Mouse (Mus musculus): ENCODE data around the gene Irak4.

Irak4 gene

GRCm38 (mm10) chr15:94558895-94559656 lies 15.6 kb downstream of the Irak4 start:
- WGBS: 89% methylated on average over 17 of the region's 17 CpGs

DNA sequence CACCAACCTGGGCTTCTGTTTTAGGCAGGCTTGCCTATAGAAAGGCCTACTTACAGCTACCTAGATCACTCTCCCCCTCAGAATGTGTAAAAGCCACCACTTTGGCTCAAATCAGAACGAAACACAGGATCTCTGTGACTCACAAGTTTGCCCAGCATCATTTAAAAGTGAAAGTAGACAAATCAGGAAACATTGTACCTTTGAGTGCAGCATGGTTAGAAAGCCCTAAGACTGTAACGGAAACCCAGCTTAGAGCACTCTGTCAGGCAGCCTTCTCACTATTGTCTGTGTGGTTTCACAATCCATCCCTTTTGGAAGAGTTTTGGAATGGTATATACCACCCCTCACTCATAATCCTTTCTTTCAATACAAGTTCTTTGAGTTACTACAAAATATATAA lies 21.5 kb downstream of the Irak4 start:
- WGBS: 85% methylated on average over 2 of the region's 2 CpGs

DNA sequence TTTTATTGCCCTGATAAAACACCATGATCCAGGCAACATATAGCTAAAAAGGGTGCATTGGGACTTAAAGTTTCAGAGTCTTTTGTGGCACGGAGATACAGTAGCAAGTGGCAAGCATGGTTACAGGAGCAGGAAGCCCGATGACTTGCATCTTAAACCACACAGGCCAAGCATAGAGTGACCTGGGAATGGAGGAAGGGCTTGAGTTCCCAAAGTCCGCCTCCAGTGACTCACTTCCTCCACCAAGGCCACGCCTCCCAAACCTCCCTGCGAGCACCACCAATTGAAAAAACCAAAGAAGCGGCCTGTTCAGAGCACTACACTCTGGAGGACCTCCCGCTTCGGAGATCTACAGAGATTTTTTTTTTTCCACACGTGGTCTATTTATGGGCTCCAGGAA lies 22.4 kb downstream of the Irak4 start:
- 86% methylated on average over 9 of the region's 9 CpGs for WGBS

- 95% methylated on average over 10 of the region's 10 CpGs for WGBS
Measured at GRCm38 (mm10) chr15:94568496-94569182, 25.2 kb downstream of the Irak4 start.

DNA sequence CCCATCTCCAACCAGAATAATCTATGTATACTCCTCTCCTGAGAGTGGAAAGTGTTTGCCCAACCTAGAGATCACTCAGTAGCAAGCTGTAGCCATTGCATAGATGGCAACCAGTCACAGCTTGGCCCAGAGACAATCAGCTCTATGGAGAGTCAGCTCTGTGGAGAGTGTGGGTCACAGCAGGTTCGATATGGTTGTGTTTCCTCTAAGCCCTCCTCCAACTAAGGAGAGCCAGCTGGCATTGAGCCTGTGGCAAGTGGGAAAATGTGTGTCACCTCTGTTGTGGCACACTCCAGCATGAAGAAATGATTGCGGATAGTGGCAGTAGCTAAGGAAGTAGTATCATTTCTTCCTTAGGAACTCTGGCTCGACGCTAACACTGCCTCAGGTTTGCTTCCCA lies 28.1 kb downstream of the Irak4 start:
- 73% methylated on average over 4 of the region's 4 CpGs for WGBS

GRCm38 (mm10) chr15:94572746-94573145 lies 29.3 kb downstream of the Irak4 start:
- 63% methylated on average over 8 of the region's 8 CpGs for WGBS

DNA sequence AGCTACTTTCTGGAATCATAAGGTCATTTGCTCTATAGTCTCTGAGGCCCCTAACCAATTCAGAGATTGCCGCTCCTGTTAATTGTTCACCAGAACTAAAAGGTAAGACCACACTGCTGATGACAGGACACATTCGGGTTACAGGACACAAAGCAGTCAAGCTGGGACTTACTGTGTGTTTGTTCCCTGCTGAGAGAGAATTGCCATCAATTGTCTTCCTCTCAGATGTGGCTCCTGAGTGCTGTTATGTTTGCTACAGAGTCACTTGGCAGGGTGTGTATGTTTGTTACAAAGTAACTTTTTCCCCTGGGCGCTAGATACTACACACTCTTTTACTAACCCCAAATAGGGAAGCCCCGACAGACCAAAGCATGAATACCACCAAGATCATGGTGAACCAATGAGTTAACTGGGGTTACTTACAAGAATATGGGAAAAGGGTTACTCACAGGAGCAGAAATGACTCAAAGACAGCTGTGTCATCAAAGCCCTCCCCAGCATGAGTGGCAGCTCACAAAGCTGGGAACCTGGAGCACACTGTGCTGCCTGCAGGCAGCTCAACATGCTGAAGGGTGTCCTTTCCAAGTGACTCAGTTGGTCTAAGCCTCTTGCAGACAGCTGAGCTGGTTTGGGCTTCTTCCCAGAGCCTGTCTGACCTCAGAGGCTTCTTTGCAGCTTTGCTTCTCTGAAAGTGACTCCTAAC lies 31.3 kb downstream of the Irak4 start:
- 68% methylated on average over 4 of the region's 4 CpGs for WGBS

GRCm38 (mm10) chr15:94582000-94582593 lies 38.7 kb downstream of the Irak4 start:
- WGBS: 50% methylated on average over 7 of the region's 7 CpGs

DNA sequence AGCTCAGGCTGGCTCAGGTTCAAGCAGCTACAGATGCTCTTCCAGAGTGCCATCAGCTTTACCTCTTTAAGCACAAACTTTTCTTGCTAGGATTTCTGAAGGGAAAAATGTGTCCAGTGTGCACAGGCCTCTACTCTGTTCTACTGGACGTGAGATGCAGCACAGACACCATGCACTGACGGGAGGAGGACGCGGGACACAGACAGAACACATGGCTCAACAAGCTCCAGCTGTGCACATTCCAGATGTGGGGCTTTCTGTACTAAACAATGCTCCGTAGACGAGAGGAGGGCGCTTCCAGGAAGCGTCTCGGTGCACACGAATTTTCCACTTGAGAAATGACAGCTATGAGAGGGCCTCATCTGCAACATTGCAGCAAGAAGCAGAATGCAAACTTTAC lies 39.7 kb downstream of the Irak4 start:
- 73% methylated on average over 10 of the region's 10 CpGs for WGBS

- WGBS: 85% methylated on average over 4 of the region's 4 CpGs
Measured at GRCm38 (mm10) chr15:94584738-94585137, 41.3 kb downstream of the Irak4 start.

DNA sequence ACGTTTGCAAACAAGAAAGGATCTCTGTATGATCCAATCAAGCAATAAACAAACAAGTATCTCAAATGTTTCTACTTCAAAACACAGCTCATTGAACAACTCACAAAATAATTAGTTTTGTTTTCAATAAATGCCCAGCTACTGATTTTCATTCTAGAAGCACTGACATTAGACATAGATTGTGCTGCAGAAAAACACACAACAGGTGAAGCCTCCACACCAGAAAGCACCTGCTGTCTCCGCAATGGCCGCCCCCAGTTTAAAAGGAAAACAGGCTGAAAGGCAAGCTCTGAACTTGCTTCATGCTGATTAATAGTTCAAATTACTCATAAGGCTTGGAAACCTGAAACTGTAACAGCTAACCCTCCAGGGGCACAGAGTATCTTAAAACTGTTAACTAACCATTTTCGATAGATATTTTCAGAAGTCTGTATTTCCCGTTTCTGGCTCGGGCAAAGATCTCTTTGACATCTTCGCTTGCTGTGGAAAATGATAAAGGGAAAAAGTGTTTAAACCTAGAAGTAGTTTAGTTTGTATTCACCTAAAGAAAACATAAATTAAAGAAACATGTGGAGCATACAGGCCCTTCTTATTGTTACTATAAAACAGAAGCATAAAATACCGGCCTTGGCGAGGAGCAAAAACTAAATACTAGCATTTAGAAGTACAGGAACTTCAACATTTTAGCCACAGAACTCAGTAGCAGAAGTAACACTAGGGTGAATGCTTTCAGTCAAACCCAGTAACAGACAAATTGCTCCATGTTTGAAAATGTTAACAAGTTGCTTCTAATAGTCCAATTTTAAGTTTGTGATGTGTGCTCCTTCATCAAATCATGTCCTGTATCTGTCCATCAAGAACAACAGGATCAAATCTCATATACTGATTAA lies 44.6 kb downstream of the Irak4 start:
- WGBS: 79% methylated on average over 9 of the region's 9 CpGs

GRCm38 (mm10) chr15:94589219-94590075 lies 46.0 kb downstream of the Irak4 start, which contains the start of gene Twf1:
Gene Twf1 (minus strand): TSS chr15:94589889.
- under 1% methylated on average over 59 of the region's 70 CpGs for WGBS

- WGBS: 9% methylated on average over 8 of the region's 8 CpGs
Measured at GRCm38 (mm10) chr15:94590083-94590482, 46.6 kb downstream of the Irak4 start.

DNA sequence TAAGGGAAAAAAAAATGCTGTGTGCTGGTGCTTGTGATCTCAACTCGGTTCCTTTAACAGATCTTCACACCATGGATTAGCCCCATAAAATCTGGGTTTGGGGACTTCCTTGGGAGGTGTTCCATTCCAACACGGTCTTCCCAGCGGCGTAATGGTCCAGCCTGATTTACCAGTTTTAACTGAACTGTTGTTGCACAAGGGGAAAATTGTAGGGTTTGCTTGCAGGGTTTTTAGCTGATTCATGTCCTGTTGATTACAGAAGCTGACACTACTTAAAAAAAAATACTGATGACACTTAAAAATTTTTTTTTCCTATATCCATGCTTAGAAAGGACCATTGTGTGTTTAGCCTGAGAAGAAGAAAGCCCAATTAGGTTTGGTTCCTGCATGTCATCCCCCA lies 47.9 kb downstream of the Irak4 start:
- 90% methylated on average over 4 of the region's 4 CpGs for WGBS

DNA sequence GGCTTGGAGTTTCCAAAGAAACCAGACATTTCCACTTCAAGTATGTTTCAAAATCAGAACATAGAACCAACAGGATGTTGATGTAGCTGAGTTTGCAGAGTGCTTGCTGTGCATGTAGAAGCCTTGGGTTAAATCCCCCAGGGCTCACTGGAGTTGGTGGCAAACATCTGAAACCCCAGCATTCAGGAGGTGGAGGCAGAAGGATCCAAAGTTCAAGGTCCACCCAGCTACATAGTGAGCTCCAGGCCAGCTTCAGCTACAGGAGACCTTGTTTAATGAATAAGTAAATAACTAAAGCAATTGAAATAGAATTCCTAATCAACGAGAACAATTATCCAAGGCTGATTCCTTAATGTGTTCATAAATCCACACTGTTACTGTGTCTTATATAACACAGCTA lies 50.1 kb downstream of the Irak4 start:
- WGBS: 91% methylated on average over 1 of the region's 1 CpGs

- WGBS: 80% methylated on average over 11 of the region's 11 CpGs
Measured at GRCm38 (mm10) chr15:94600145-94600707, 56.8 kb downstream of the Irak4 start.

- 42% methylated on average over 3 of the region's 3 CpGs for WGBS
Measured at GRCm38 (mm10) chr15:94601339-94601738, 57.9 kb downstream of the Irak4 start.

GRCm38 (mm10) chr15:94602441-94602840 lies 59.0 kb downstream of the Irak4 start:
- WGBS: 69% methylated on average over 3 of the region's 3 CpGs

DNA sequence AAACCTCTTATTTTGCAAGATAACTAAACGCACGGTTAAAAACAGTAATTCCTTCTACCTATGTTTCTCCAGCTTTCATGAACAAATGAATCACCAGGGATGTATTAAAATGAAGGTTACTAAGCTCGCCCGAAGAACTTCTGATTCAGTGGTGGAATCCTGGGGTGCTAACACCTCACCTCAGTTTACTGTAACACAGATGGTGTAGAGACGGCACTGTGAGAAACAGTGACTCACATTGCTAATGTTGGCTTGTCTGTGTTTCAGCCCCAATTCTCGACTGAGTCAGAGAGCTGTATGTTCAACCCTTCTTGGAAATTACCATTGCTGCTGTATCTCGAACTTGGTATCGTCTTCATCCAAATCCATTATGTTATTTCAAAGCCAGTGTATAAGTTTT lies 64.3 kb downstream of the Irak4 start:
- 59% methylated on average over 8 of the region's 8 CpGs for WGBS

DNA sequence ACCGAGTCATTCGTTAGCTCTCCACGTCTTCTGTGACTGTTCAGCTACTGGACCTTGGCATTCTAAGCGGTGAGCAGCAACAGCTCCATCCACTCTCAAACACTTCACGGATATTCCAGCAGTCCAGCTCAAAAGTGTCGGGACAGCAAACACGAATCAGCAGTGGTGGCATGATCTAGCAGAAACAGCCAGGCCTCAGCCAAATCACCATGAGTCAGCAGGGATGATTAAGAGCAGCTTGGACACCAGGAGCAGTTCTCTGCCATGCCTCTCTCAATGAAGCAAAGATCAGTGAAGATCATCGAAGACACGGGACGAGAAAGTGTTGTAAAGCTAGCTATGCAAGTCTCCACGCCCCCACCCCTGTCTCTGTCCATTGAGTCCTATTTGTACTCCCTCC lies 72.6 kb downstream of the Irak4 start:
- WGBS: 87% methylated on average over 11 of the region's 11 CpGs

All from cerebral cortex, adult 2 months (tissue).